Mouse (Mus musculus) midbrain, postnatal 0 days (tissue): ENCODE measurements at regions not wholly inside any gene's neighbourhood (a gene's known extent, or its start where the extent isn't known, plus 50 kb on each side); places are given as distances from the start of the nearest gene placed in this dataset.

Source experiments
- ATAC-seq: fragments of 200-750 bp; cut with Nextera tagmentation; 2 replicates; pipeline ENCODE4 v1.8.0; 2017; ENCODE audit warnings: moderate number of reproducible peaks, mild to moderate bottlenecking, moderate TSS enrichment, moderate library complexity; ENCODE audit not compliant: low FRiP score
- DNase-seq: peaks from one replicate; pipeline ENCODE4 v3.0.0-alpha.2; 2015; ENCODE audit warnings: low spot score
- H3K27ac ChIP-seq: fragments of 300-500 bp; sonication (generic); 2 replicates; pipeline ENCODE4 v1.5.1; 2014; ENCODE audit warnings: low read depth, mild to moderate bottlenecking, low read length, mixed read lengths
- H3K27me3 ChIP-seq: fragments of 300-500 bp; sonication (generic); 2 replicates; pipeline ENCODE4 v1.6.1; 2014; ENCODE audit warnings: low read length, control low read depth, mixed read lengths; ENCODE audit not compliant: insufficient read depth
- H3K36me3 ChIP-seq: fragments of 300-500 bp; sonication (generic); 2 replicates; pipeline ENCODE4 v1.6.1; 2014; ENCODE audit warnings: low read length, control low read depth, mixed read lengths; ENCODE audit not compliant: insufficient read depth
- H3K4me1 ChIP-seq: fragments of 300-500 bp; sonication (generic); 2 replicates; pipeline ENCODE4 v1.6.1; 2014; ENCODE audit warnings: mild to moderate bottlenecking, control low read depth, antibody characterized with exemption, low read length, mixed read lengths; ENCODE audit not compliant: insufficient read depth
- H3K4me2 ChIP-seq: fragments of 300-500 bp; sonication (generic); 2 replicates; pipeline ENCODE4 v1.6.1; 2014; ENCODE audit warnings: low read depth, mild to moderate bottlenecking, low read length, mixed read lengths; ENCODE audit not compliant: poor library complexity, severe bottlenecking
- H3K4me3 ChIP-seq: fragments of 300-500 bp; sonication (generic); 2 replicates; pipeline ENCODE4 v1.5.1; 2014; ENCODE audit warnings: low read depth, mild to moderate bottlenecking, low read length, moderate library complexity
- H3K9ac ChIP-seq: fragments of 300-500 bp; sonication (generic); replicated peaks from 2 replicates; pipeline ENCODE4 v1.6.1; 2014; ENCODE audit warnings: mild to moderate bottlenecking, low read length, moderate library complexity, mixed read lengths; ENCODE audit not compliant: poor library complexity, severe bottlenecking
- H3K9me3 ChIP-seq: fragments of 300-500 bp; sonication (generic); 2 replicates; pipeline ENCODE4 v1.6.1; 2016; ENCODE audit warnings: low read length, control low read depth
- CTCF ChIP-seq: IDR thresholded peaks from 2 replicates; pipeline ENCODE4 v1.5.1; 2016; ENCODE audit warnings: antibody characterized with exemption, mild to moderate bottlenecking
- WGBS: fragments of 180-500 bp; shearing (Covaris S2); extraction: QIAGEN DNeasy Blood & Tissue Kit; methylation state at CpG from one replicate; pipeline ENCODE4 v1.1.7; 2014; 5-methylcytosine and 5-hydroxymethylcytosine counted together

DNA sequence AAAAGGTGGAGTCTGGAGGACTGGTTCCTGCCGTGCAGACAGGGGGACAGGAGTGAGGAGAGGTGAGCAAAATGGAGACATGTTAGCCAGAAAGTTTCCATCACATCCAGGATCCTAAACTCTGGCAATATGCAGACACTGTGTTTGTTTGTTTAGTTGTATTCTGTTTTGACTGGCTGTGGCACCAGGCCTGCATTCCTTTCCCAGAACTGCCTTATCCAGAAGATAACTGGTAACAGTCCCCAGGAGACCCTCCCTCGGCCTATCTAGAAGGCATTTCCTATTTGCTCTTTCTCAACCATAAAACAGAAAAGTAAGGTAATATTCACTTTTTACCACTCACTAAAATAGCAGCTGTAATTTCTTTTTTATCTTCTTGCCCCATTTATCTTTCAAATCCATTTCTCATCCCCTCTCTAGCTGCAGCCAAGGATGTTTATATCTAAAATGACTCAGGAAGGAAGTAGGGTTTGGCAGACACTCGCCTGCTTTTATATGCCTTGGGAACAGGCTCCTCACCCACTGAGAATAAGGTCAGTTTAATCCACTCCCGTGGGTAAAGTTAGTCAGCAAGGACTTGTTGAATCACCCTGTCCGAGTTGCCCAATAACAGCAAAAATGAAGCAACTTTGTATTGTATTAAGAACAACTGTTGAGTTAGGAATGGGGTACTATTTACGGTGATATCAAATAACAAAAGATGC is 283.0 kb upstream of the Tank start:
- H3K36me3 ChIP-seq, result no peaks in the 10 kb centered on the region
- H3K4me3 ChIP-seq, result no peak overlapping the region
- DNase-seq (no peak), ATAC-seq (no peak)
- 66% methylated on average over 6 of the region's 6 CpGs for WGBS
- no peak overlapping the region for H3K27ac ChIP-seq
- H3K9me3 ChIP-seq, result no peaks in the 10 kb centered on the region
- no peaks in the 10 kb centered on the region for H3K27me3 ChIP-seq
- TF ChIP-seq CTCF, result no peak
- no peak overlapping the region for H3K9ac ChIP-seq
- no peaks in the 10 kb centered on the region for H3K4me1 ChIP-seq
- H3K4me2 ChIP-seq, result no peak overlapping the region

DNA sequence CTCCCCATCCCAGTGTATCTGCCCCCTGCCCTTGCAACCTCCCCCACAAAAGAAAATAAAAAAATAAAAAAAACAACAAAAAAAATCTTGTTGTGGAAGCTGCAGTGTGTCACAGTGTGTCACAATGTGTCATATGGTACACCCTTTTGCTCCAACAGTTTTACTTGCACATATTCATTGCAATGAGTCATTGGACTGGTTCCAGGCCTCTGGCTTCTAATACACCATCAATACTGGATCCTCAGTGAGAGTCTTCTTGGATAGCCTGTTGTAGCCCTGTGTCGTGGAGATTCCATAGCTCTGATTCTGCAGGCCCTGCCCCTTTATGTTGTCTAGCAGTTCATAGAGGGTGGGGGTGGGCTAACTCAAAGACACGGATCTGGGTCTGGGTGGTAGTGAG is 290.1 kb upstream of the Tank start:
- H3K4me2 ChIP-seq, result no peak overlapping the region
- TF ChIP-seq CTCF, result no peak
- WGBS, result 78% methylated on average over 2 of the region's 2 CpGs
- no peaks in the 10 kb centered on the region for H3K27me3 ChIP-seq
- no peaks in the 10 kb centered on the region for H3K4me1 ChIP-seq
- no peak overlapping the region for H3K9ac ChIP-seq
- no peak overlapping the region for H3K27ac ChIP-seq
- no peak overlapping the region for H3K4me3 ChIP-seq
- DNase-seq (no peak), ATAC-seq (no peak)
- no peaks in the 10 kb centered on the region for H3K9me3 ChIP-seq
- no peaks in the 10 kb centered on the region for H3K36me3 ChIP-seq

DNA sequence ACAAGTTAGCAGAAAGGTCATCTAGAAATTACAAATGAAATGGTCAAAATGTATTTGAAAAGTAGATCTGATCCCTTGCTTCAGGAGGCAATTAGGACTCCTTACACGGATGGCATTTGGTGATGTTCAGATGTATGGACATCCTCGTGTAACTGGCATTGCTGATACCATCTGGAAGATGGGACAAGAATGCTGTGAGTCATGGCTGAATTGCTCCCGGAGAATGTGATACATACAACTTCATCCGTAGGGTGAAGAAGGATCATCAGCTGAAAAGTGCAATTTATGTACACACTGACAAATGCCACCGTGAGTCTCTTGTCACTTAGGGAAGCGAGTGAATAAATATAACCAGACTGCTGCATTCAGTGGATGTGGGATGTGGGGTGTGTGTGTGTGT is 293.7 kb upstream of the Tank start:
- H3K9ac ChIP-seq, result no peak overlapping the region
- H3K4me3 ChIP-seq, result no peak overlapping the region
- H3K27me3 ChIP-seq, result no peaks in the 10 kb centered on the region
- H3K36me3 ChIP-seq, result no peaks in the 10 kb centered on the region
- H3K27ac ChIP-seq, result no peak overlapping the region
- 88% methylated on average over 6 of the region's 6 CpGs for WGBS
- H3K4me2 ChIP-seq, result no peak overlapping the region
- H3K9me3 ChIP-seq, result no peaks in the 10 kb centered on the region
- DNase-seq, result no peak
- no peak for TF ChIP-seq CTCF
- H3K4me1 ChIP-seq, result no peaks in the 10 kb centered on the region
- ATAC-seq, result no peak

DNA sequence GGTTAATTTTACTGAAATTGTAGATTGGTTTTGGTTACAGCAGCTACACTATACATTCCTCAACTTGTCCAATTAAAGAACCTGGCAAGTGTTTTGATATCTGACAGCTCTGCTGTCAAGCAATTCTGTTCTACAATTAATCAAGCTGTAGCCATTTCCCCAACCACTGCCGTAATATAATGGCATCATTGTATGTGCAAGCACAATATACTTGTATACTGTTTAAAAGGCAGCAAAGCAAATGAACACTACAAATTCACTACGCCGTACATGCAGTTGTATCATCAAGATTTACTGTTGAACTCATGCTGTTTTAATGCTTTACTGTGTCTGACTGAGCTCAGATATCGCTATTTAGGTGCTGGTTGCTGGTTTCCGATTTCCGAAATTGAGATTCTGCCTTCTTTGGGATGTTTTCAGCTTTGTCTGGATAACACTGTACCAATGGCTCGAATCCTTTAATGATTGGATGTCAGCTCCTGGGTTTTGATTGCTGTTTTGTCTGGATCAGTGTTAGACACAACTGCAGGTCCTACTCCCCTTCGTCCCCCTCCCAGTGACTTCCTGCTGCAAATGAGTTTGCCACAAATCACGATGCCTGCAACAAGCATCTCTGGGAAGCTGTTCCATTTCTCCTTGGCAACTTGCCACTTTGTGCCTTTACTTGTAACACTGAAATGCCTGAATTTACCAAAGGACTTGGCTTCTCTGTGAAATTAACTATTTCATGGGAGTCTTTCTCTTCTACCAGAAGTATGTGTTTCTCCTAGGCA is 294.4 kb upstream of the Tank start:
- Histone ChIP-seq H3K27me3 (no peaks in the 10 kb centered on the region), H3K27ac (no peak overlapping the region), H3K9ac (no peak overlapping the region), H3K4me2 (no peak overlapping the region), H3K36me3 (no peaks in the 10 kb centered on the region), H3K9me3 (no peaks in the 10 kb centered on the region), H3K4me1 (no peaks in the 10 kb centered on the region), H3K4me3 (no peak overlapping the region)
- DNase-seq (peak; percentile 55), ATAC-seq (no peak)
- WGBS, result 69% methylated on average over 9 of the region's 9 CpGs
- no peak for TF ChIP-seq CTCF

DNA sequence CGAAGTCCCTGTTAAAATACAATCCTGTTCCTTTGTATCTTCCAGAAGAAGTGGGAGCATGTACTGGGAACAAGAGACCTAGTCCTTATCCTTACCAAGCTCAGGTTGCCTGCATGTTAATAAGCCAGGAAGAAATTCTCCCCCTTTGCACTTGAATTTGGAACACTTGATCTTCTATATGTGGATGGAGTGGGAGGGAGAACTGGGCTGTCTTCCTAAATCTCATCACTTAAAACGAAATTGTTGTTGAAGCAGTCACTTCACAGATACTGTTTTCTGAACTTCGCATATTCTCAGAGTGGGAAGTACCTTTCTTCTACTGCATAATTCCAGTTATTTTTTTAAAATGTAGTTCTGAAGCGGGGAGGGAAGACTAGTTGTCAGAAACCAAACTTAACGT is 305.7 kb upstream of the Tank start:
- Histone ChIP-seq H3K4me2 (no peak overlapping the region), H3K27ac (no peak overlapping the region), H3K9ac (no peak overlapping the region), H3K4me1 (peaks cover 3% of the 10 kb centered on the region; the same call in 1 of the 2 replicates), H3K36me3 (no peaks in the 10 kb centered on the region), H3K27me3 (no peaks in the 10 kb centered on the region), H3K4me3 (no peak overlapping the region), H3K9me3 (no peaks in the 10 kb centered on the region)
- DNase-seq, result no peak
- no peak for TF ChIP-seq CTCF
- 91% methylated on average over 5 of the region's 5 CpGs for WGBS
- no peak for ATAC-seq

DNA sequence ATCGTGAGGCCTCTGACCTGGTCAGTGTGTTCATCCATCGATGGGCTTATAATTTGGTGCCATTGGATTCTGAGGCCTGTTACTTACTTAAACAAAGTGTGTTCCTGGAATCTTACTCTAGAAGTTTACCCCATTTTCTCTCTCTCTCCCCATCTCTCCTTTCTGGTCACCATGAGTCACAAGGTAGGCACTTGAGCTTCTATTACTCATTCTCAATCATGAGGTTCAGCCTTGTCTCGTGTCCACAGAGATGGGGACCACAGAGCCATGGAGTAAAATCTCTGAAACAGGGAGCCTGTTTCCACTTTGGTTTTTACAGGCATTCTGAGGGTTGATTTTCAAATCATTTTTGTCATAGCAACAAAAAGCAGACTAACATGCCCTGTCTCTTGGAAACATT is 304.7 kb upstream of the Rbms1 start:
- Histone ChIP-seq H3K4me2 (no peak overlapping the region), H3K4me3 (no peak overlapping the region), H3K4me1 (peaks cover 3% of the 10 kb centered on the region; the same call in 1 of the 2 replicates), H3K27ac (no peak overlapping the region), H3K27me3 (no peaks in the 10 kb centered on the region), H3K9ac (no peak overlapping the region), H3K36me3 (no peaks in the 10 kb centered on the region), H3K9me3 (no peaks in the 10 kb centered on the region)
- WGBS, result 96% methylated on average over 3 of the region's 3 CpGs
- DNase-seq, result no peak
- ATAC-seq, result no peak
- TF ChIP-seq CTCF, result no peak
